Mouse (Mus musculus) kidney, adult 2 months (tissue): ENCODE measurements around the gene Stau1.

ENCODE experiments used
- CTCF ChIP-seq: fragments of 200-500 bp; conservative IDR thresholded peaks from 2 replicates; pipeline ENCODE4 v1.5.1; 2011; ENCODE audit warnings: low read depth, mild to moderate bottlenecking, control low read depth, low read length, moderate library complexity, mixed read lengths; ENCODE audit not compliant: insufficient read depth, insufficient read length
- POLR2A ChIP-seq: fragments of 200-500 bp; IDR thresholded peaks from one replicate; pipeline ENCODE4 v1.6.1; 2011; ENCODE audit warnings: low read depth, low read length, control low read depth

DNA sequence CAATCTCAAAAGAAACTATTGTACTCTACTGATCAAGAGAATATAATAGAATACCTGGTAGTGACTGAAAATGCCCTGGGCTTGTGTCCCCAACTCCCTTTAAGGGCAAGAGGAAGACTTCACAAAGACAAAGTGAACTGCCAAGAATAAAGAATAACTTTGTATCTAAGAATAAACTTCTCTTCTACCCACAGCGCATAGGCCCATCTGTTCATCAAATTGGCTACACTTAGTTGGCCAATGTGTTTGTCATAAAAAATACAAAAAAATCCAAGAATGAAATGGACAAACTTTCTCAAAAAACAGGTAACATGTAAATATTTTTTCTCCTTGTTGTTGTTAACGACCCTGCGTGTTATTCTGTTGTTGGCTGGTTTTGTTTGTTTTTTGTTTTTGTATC lies 14.4 kb upstream of the Stau1 start:
- TF ChIP-seq POLR2A (no peak), CTCF (no peak)
